Mouse (Mus musculus): ENCODE data around the gene 1810062G17Rik. TPM values are rescaled to one million over a fixed set of nuclear protein-coding genes. Genes with fewer than 3 reads are reported as not detected.

The 1810062G17Rik gene
- polyA plus RNA-seq (2014; fragmentation: Nextera tagmentation; extraction: Ambion mirVana), result 0.37 TPM in 1 of 2 replicates, not detected in the other

DNA sequence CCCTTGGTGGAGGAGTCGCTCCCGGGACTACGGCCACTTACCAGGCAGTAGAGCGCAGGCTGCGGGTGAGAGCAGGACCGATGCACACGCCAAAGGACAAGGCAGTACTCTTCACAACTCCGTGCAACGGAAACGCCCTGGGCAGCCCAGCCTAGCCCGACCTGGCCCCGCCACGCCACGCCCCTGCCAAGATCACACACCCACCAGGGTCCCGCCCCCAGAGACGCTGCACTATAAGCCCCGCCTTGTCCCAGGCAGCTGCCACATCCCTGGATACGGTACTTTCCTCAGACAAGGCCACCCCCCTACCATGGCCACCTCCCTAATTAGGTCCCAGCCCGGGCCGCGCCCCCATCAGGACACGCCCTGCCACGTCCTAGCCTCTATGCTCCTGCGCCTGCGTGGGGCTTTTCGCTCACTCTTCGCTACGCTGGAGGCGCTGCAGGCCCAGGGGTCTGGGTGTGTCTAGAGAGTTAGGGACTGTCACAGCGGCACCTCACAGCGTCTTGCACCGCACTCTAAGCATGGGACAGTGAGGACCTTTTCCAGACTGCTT, at the start of gene 1810062G17Rik, which contains the start of gene Anxa5:
1810062G17Rik (plus strand) TSS at position 406 of the 556 bp plus-strand sequence.
Anxa5 (minus strand) TSS at position 363 of the 556 bp plus-strand sequence.
- Histone ChIP-seq H3K4me1 (ENCODE audit: control insufficient read depth, insufficient read depth, low read length) (0 out of 2 replicates have a peak, but pooled peaks cover 5% of the 10 kb centered on the region), H3K4me3 (ENCODE audit: low read depth, low read length) (peak within 1 kb of the TSS; percentile 60), H3K36me3 (ENCODE audit: control insufficient read depth, insufficient read depth, low read length) (no peaks in the 10 kb centered on the region), H3K9me3 (ENCODE audit: control insufficient read depth, low read length) (no peaks in the 10 kb centered on the region), H3K27me3 (ENCODE audit: control insufficient read depth, insufficient read depth, low read length) (no peaks in the 10 kb centered on the region), H3K4me2 (ENCODE audit: low read depth) (peak within 1 kb of the TSS; percentile 95), H3K9ac (ENCODE audit: low read length) (peak within 1 kb of the TSS; percentile 79), H3K27ac (ENCODE audit: low read depth, low read length) (peak within 1 kb of the TSS; percentile 44; the same call in 1 of the 2 replicates)
- peak; percentile 98 for ATAC-seq (ENCODE audit: insufficient read depth, low FRiP score, low TSS enrichment)
- peak; percentile 94 for DNase-seq (ENCODE audit: low spot score)
- WGBS, result 0% methylated on average over 32 of the region's 32 CpGs

DNA sequence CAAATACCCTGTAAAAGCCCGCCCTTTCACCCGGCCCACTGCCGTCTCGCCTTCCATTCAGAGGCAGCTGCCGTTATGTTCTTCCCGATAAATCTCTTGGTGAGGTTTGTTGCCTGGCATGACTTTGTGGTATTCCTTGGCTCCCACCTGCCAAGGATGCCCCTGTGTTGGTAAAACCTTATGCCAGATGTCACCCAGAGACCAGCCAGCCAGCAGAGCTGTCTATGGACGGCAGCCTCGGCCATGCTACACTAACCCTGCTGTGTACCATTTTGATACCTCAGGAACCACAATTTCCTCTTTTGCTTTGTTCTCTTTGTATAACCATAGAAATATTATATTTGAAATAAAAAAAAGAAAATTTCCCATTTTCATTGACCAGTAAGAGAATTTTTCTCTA, 48.4 kb upstream of the 1810062G17Rik start:
- 95% methylated on average over 8 of the region's 8 CpGs for WGBS

GRCm38 (mm10) chr3:36430360-36430759, 45.4 kb upstream of the 1810062G17Rik start:
- 87% methylated on average over 1 of the region's 1 CpGs for WGBS
- Histone ChIP-seq H3K27ac (ENCODE audit: low read depth, low read length) (no peak overlapping the region), H3K4me3 (ENCODE audit: low read depth, low read length) (no peak overlapping the region), H3K9ac (ENCODE audit: low read length) (no peak overlapping the region), H3K4me2 (ENCODE audit: low read depth) (no peak overlapping the region), H3K4me1 (ENCODE audit: control insufficient read depth, insufficient read depth, low read length) (no peaks in the 10 kb centered on the region), H3K36me3 (ENCODE audit: control insufficient read depth, insufficient read depth, low read length) (no peaks in the 10 kb centered on the region), H3K9me3 (ENCODE audit: control insufficient read depth, low read length) (no peaks in the 10 kb centered on the region), H3K27me3 (ENCODE audit: control insufficient read depth, insufficient read depth, low read length) (no peaks in the 10 kb centered on the region)
- ATAC-seq (ENCODE audit: insufficient read depth, low FRiP score, low TSS enrichment) (no peak), DNase-seq (ENCODE audit: low spot score) (no peak)

More for the DNA sequence above, 48.4 kb upstream of the 1810062G17Rik start:
- H3K27ac ChIP-seq (ENCODE audit: low read depth, low read length), result no peak overlapping the region
- H3K9ac ChIP-seq (ENCODE audit: low read length), result no peak overlapping the region
- no peaks in the 10 kb centered on the region for H3K9me3 ChIP-seq (ENCODE audit: control insufficient read depth, low read length)
- no peak overlapping the region for H3K4me2 ChIP-seq (ENCODE audit: low read depth)
- no peak overlapping the region for H3K4me3 ChIP-seq (ENCODE audit: low read depth, low read length)
- H3K27me3 ChIP-seq (ENCODE audit: control insufficient read depth, insufficient read depth, low read length), result no peaks in the 10 kb centered on the region
- DNase-seq (ENCODE audit: low spot score) (no peak), ATAC-seq (ENCODE audit: insufficient read depth, low FRiP score, low TSS enrichment) (no peak)
- H3K36me3 ChIP-seq (ENCODE audit: control insufficient read depth, insufficient read depth, low read length), result no peaks in the 10 kb centered on the region
- no peaks in the 10 kb centered on the region for H3K4me1 ChIP-seq (ENCODE audit: control insufficient read depth, insufficient read depth, low read length)

DNA sequence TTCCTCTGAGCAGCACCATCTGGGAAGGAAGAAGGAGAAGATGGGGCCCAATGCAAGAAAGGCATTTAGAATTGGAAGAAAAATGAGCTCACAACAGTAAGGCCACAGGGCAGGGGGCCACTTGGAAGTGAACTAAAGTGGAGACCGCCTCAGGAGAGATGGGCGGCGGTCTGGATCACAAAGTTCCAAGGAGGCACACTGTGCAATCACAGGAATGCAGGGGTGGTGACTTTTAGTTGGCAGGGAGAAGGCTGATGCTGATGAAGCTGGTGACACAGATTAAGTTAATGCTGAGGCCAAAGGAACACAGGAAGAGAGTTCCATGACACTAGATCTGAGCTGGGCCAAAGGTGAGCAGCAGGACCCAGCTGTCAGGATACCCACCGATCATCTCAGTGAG, 35.5 kb upstream of the 1810062G17Rik start:
- WGBS, result 89% methylated on average over 4 of the region's 4 CpGs
- Histone ChIP-seq H3K27me3 (ENCODE audit: control insufficient read depth, insufficient read depth, low read length) (no peaks in the 10 kb centered on the region), H3K36me3 (ENCODE audit: control insufficient read depth, insufficient read depth, low read length) (no peaks in the 10 kb centered on the region), H3K9me3 (ENCODE audit: control insufficient read depth, low read length) (no peaks in the 10 kb centered on the region), H3K9ac (ENCODE audit: low read length) (no peak overlapping the region), H3K27ac (ENCODE audit: low read depth, low read length) (no peak overlapping the region), H3K4me2 (ENCODE audit: low read depth) (no peak overlapping the region), H3K4me3 (ENCODE audit: low read depth, low read length) (no peak overlapping the region), H3K4me1 (ENCODE audit: control insufficient read depth, insufficient read depth, low read length) (no peaks in the 10 kb centered on the region)
- DNase-seq (ENCODE audit: low spot score) (no peak), ATAC-seq (ENCODE audit: insufficient read depth, low FRiP score, low TSS enrichment) (no peak)

DNA sequence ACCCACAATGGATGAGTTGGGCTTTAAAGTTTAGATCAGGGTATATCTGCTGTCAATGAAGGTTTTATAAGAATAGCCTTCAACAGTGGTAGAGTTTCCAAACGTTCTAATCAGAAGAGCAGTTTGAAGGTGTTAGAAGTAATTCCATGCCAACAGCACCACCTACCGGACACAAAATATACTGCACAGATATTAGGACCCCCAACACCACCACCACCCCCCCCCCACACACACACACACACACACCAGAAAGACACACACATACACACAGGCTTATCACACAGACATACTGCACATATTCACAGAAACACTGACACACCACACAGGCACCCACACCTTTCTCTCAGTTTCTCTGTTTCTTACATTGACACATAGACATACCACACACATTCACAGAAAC, 33.3 kb upstream of the 1810062G17Rik start:
- H3K9me3 ChIP-seq (ENCODE audit: control insufficient read depth, low read length), result no peaks in the 10 kb centered on the region
- no peaks in the 10 kb centered on the region for H3K27me3 ChIP-seq (ENCODE audit: control insufficient read depth, insufficient read depth, low read length)
- H3K4me3 ChIP-seq (ENCODE audit: low read depth, low read length), result no peak overlapping the region
- DNase-seq (ENCODE audit: low spot score), result peak; percentile 60
- no peaks in the 10 kb centered on the region for H3K4me1 ChIP-seq (ENCODE audit: control insufficient read depth, insufficient read depth, low read length)
- WGBS, result 0% methylated on average over 2 of the region's 2 CpGs
- no peak overlapping the region for H3K27ac ChIP-seq (ENCODE audit: low read depth, low read length)
- H3K36me3 ChIP-seq (ENCODE audit: control insufficient read depth, insufficient read depth, low read length), result no peaks in the 10 kb centered on the region
- H3K4me2 ChIP-seq (ENCODE audit: low read depth), result no peak overlapping the region
- H3K9ac ChIP-seq (ENCODE audit: low read length), result no peak overlapping the region
- peak; percentile 66; the same call in 1 of the 2 replicates for ATAC-seq (ENCODE audit: insufficient read depth, low FRiP score, low TSS enrichment)

GRCm38 (mm10) chr3:36446041-36446440, 29.7 kb upstream of the 1810062G17Rik start:
- H3K27ac ChIP-seq (ENCODE audit: low read depth, low read length), result no peak overlapping the region
- H3K4me1 ChIP-seq (ENCODE audit: control insufficient read depth, insufficient read depth, low read length), result 0 out of 2 replicates have a peak, but pooled peaks cover 5% of the 10 kb centered on the region
- H3K9me3 ChIP-seq (ENCODE audit: control insufficient read depth, low read length), result no peaks in the 10 kb centered on the region
- ATAC-seq (ENCODE audit: insufficient read depth, low FRiP score, low TSS enrichment), result no peak
- no peak overlapping the region for H3K9ac ChIP-seq (ENCODE audit: low read length)
- no peaks in the 10 kb centered on the region for H3K27me3 ChIP-seq (ENCODE audit: control insufficient read depth, insufficient read depth, low read length)
- 92% methylated on average over 3 of the region's 3 CpGs for WGBS
- H3K36me3 ChIP-seq (ENCODE audit: control insufficient read depth, insufficient read depth, low read length), result no peaks in the 10 kb centered on the region
- H3K4me2 ChIP-seq (ENCODE audit: low read depth), result no peak overlapping the region
- DNase-seq (ENCODE audit: low spot score), result no peak
- H3K4me3 ChIP-seq (ENCODE audit: low read depth, low read length), result no peak overlapping the region

DNA sequence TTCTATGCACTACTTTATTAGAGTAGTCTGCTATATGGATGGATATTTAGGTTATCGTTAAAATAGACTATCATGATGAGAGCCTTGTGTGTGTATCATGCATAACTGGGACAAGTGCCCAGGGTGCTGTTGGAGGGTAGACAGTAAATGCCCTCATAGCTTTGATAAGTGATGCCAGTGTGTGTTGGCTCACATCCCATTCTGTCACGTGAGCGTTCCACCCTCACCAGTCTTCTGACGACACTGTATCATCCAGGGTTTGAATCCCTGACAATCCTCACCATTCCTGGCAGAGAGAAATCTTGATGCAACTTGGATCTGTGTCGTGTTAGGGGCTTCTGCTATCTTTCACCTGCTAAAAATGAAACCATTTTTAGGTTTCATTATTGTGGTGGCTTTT, 29.2 kb upstream of the 1810062G17Rik start:
- no peak for DNase-seq (ENCODE audit: low spot score)
- 87% methylated on average over 5 of the region's 5 CpGs for WGBS

GRCm38 (mm10) chr3:36446918-36447317, 28.8 kb upstream of the 1810062G17Rik start:
- Histone ChIP-seq H3K9ac (ENCODE audit: low read length) (no peak overlapping the region), H3K27me3 (ENCODE audit: control insufficient read depth, insufficient read depth, low read length) (no peaks in the 10 kb centered on the region), H3K4me3 (ENCODE audit: low read depth, low read length) (no peak overlapping the region), H3K36me3 (ENCODE audit: control insufficient read depth, insufficient read depth, low read length) (no peaks in the 10 kb centered on the region), H3K9me3 (ENCODE audit: control insufficient read depth, low read length) (no peaks in the 10 kb centered on the region), H3K4me1 (ENCODE audit: control insufficient read depth, insufficient read depth, low read length) (0 out of 2 replicates have a peak, but pooled peaks cover 5% of the 10 kb centered on the region), H3K27ac (ENCODE audit: low read depth, low read length) (no peak overlapping the region), H3K4me2 (ENCODE audit: low read depth) (no peak overlapping the region)
- ATAC-seq (ENCODE audit: insufficient read depth, low FRiP score, low TSS enrichment) (no peak), DNase-seq (ENCODE audit: low spot score) (no peak)
- 84% methylated on average over 6 of the region's 6 CpGs for WGBS

More for the DNA sequence above, 29.2 kb upstream of the 1810062G17Rik start:
- H3K4me2 ChIP-seq (ENCODE audit: low read depth), result no peak overlapping the region
- no peaks in the 10 kb centered on the region for H3K9me3 ChIP-seq (ENCODE audit: control insufficient read depth, low read length)
- no peak for ATAC-seq (ENCODE audit: insufficient read depth, low FRiP score, low TSS enrichment)
- H3K27me3 ChIP-seq (ENCODE audit: control insufficient read depth, insufficient read depth, low read length), result no peaks in the 10 kb centered on the region
- no peaks in the 10 kb centered on the region for H3K36me3 ChIP-seq (ENCODE audit: control insufficient read depth, insufficient read depth, low read length)
- H3K4me3 ChIP-seq (ENCODE audit: low read depth, low read length), result no peak overlapping the region
- H3K9ac ChIP-seq (ENCODE audit: low read length), result no peak overlapping the region
- 0 out of 2 replicates have a peak, but pooled peaks cover 5% of the 10 kb centered on the region for H3K4me1 ChIP-seq (ENCODE audit: control insufficient read depth, insufficient read depth, low read length)
- H3K27ac ChIP-seq (ENCODE audit: low read depth, low read length), result no peak overlapping the region
